ENCODE assay signal across 7 mouse cellular contexts in genomic region chr9:57644442-57644943, GRCm38 (mm10). TPM values are rescaled to one million over a fixed set of nuclear protein-coding genes. Genes with fewer than 3 reads are reported as not detected.
DNase-seq lines count a peak whose midpoint lies in the region; ATAC-seq and TF ChIP-seq lines count a peak whose summit lies in the region.

No protein-coding gene starts in this region.

- peak in 1 of 2 experiments; percentile 9 for DNase-seq in spleen, adult 2 months (ENCODE audit: low read depth in 1 of 2, low spot score in 2 of 2)
- DNase-seq in spleen, postnatal 14 days (ENCODE audit: low spot score in 2 of 2) = no peak
- DNase-seq in embryo, embryonic 10 days (ENCODE audit: low spot score) = peak; percentile 51
- DNase-seq in midbrain, embryonic 14.5 days = peak; percentile 63
- no peak for DNase-seq in frontal cortex, postnatal 36 days (ENCODE audit: low spot score in 2 of 2)
- no peak for DNase-seq in right cerebral cortex, postnatal 14 days

- H3K36me3 ChIP-seq in spleen, adult 2 months (ENCODE audit: control insufficient read depth, insufficient read depth, low read length) = peaks cover 5% of the 10 kb centered on the region; the same call in 1 of the 2 replicates
- no peaks in the 10 kb centered on the region for H3K36me3 ChIP-seq in hindbrain, embryonic 15.5 days
- 0 out of 2 replicates have a peak, but pooled peaks cover 5% of the 10 kb centered on the region for H3K36me3 ChIP-seq in midbrain, embryonic 14.5 days (ENCODE audit: control insufficient read depth, insufficient read depth, low read length)

- H3K4me2 ChIP-seq in hindbrain, embryonic 15.5 days = peak overlapping the region; percentile 97
- H3K4me2 ChIP-seq in midbrain, embryonic 14.5 days (ENCODE audit: low read length) = peak overlapping the region; percentile 98

- peak overlapping the region; percentile 100 for H3K27ac ChIP-seq in spleen, adult 2 months (ENCODE audit: insufficient read depth, low read length)
- H3K27ac ChIP-seq in hindbrain, embryonic 15.5 days (replicated peaks) = peak overlapping the region; percentile 97
- peak overlapping the region; percentile 96 for H3K27ac ChIP-seq in midbrain, embryonic 14.5 days (replicated peaks; ENCODE audit: low read depth, low read length)

- no peaks in the 10 kb centered on the region for H3K27me3 ChIP-seq in spleen, adult 2 months (ENCODE audit: control insufficient read depth, insufficient read depth, low read length)
- H3K27me3 ChIP-seq in hindbrain, embryonic 15.5 days = no peaks in the 10 kb centered on the region
- no peaks in the 10 kb centered on the region for H3K27me3 ChIP-seq in midbrain, embryonic 14.5 days (ENCODE audit: control insufficient read depth, insufficient read depth, low read length)

- no peak for TF ChIP-seq POLR2A in spleen, adult 2 months (IDR thresholded peaks at IDR 0.05; ENCODE audit: low read depth, low read length)

- H3K4me1 ChIP-seq in spleen, adult 2 months (ENCODE audit: control insufficient read depth, insufficient read depth, insufficient read length) = peaks cover 49% of the 10 kb centered on the region; the same call in 1 of the 2 replicates
- H3K4me1 ChIP-seq in hindbrain, embryonic 15.5 days (replicated peaks) = peaks cover 55% of the 10 kb centered on the region
- H3K4me1 ChIP-seq in midbrain, embryonic 14.5 days (ENCODE audit: control insufficient read depth, insufficient read depth, low read length) = peaks cover 46% of the 10 kb centered on the region

- ATAC-seq in hindbrain, embryonic 15.5 days (ENCODE audit: low FRiP score, low read depth) = peak; percentile 12; the same call in 1 of the 2 replicates
- 0 out of 2 replicates have a peak, but pooled peaks have one; percentile 49 for ATAC-seq in midbrain, embryonic 14.5 days (ENCODE audit: low FRiP score, low TSS enrichment)

- no peak for TF ChIP-seq CTCF in spleen, adult 2 months (IDR thresholded peaks at IDR 0.05; ENCODE audit: extremely low read depth, insufficient read depth, insufficient read length, insufficient replicate concordance)

- H3K9ac ChIP-seq in hindbrain, embryonic 15.5 days = peak overlapping the region; percentile 99
- peak overlapping the region; percentile 98 for H3K9ac ChIP-seq in midbrain, embryonic 14.5 days (replicated peaks; ENCODE audit: low read length)

- under 1% methylated on average over 18 of the region's 18 CpGs for WGBS in spleen, adult 2 months
- 0% methylated on average over 18 of the region's 18 CpGs for WGBS in hindbrain, embryonic 15.5 days
- 0% methylated on average over 18 of the region's 18 CpGs for WGBS in midbrain, embryonic 14.5 days

- peak overlapping the region; percentile 96 for H3K4me3 ChIP-seq in spleen, adult 2 months (ENCODE audit: extremely low read depth, insufficient read depth, insufficient read length)
- peak overlapping the region; percentile 95 for H3K4me3 ChIP-seq in hindbrain, embryonic 15.5 days
- H3K4me3 ChIP-seq in midbrain, embryonic 14.5 days (replicated peaks; ENCODE audit: low read depth, low read length) = peak overlapping the region; percentile 98

- no peaks in the 10 kb centered on the region for H3K9me3 ChIP-seq in hindbrain, embryonic 15.5 days
- H3K9me3 ChIP-seq in midbrain, embryonic 14.5 days (ENCODE audit: control insufficient read depth, low read length) = no peaks in the 10 kb centered on the region

RNA-seq across cellular contexts. Expression of gene Csk, which starts 8.9 kb away (rescaled TPM):
- 233 and 265 TPM in 2 replicates for polyA plus RNA-seq in spleen, adult 2 months (2012; rRNA removed)
- 36.6 and 44.5 TPM in 2 replicates for polyA plus RNA-seq in hindbrain, embryonic 15.5 days (2015; fragmentation: Nextera tagmentation; extraction: Ambion mirVana)
- 40.0 and 41.9 TPM in 2 replicates for polyA plus RNA-seq in midbrain, embryonic 14.5 days (2014; fragmentation: Nextera tagmentation; extraction: Ambion mirVana)

RNA-seq across cellular contexts. Expression of gene Lman1l, which starts 23.9 kb away (rescaled TPM):
- polyA plus RNA-seq in spleen, adult 2 months (2012; rRNA removed) = 0.09 and 0.16 TPM in 2 replicates
- polyA plus RNA-seq in hindbrain, embryonic 15.5 days (2015; fragmentation: Nextera tagmentation; extraction: Ambion mirVana) = not detected in 2 replicates
- polyA plus RNA-seq in midbrain, embryonic 14.5 days (2014; fragmentation: Nextera tagmentation; extraction: Ambion mirVana) = not detected in 2 replicates

RNA-seq across cellular contexts. Expression of gene Cplx3, which starts 38.4 kb away (rescaled TPM):
- not detected in 2 replicates for polyA plus RNA-seq in spleen, adult 2 months (2012; rRNA removed)
- polyA plus RNA-seq in hindbrain, embryonic 15.5 days (2015; fragmentation: Nextera tagmentation; extraction: Ambion mirVana) = 0.19 and 1.3 TPM in 2 replicates
- 0.74 and 0.96 TPM in 2 replicates for polyA plus RNA-seq in midbrain, embryonic 14.5 days (2014; fragmentation: Nextera tagmentation; extraction: Ambion mirVana)

RNA-seq across cellular contexts. Expression of gene Cyp1a2, which starts 39.0 kb away (rescaled TPM):
- not detected in 2 replicates for polyA plus RNA-seq in spleen, adult 2 months (2012; rRNA removed)
- polyA plus RNA-seq in hindbrain, embryonic 15.5 days (2015; fragmentation: Nextera tagmentation; extraction: Ambion mirVana) = not detected in 2 replicates
- polyA plus RNA-seq in midbrain, embryonic 14.5 days (2014; fragmentation: Nextera tagmentation; extraction: Ambion mirVana) = not detected in 2 replicates

RNA-seq across cellular contexts. Expression of gene Cyp1a1, which starts 43.2 kb away (rescaled TPM):
- polyA plus RNA-seq in spleen, adult 2 months (2012; rRNA removed) = 0.13 and 0.15 TPM in 2 replicates
- 0.05 and 0.19 TPM in 2 replicates for polyA plus RNA-seq in hindbrain, embryonic 15.5 days (2015; fragmentation: Nextera tagmentation; extraction: Ambion mirVana)
- polyA plus RNA-seq in midbrain, embryonic 14.5 days (2014; fragmentation: Nextera tagmentation; extraction: Ambion mirVana) = 0.08 TPM in 1 of 2 replicates, not detected in the other

Comparison
In these comparisons a context has a peak if more than half of its experiments do, and no peak if none do; other contexts are left out.
1. DNase-seq: peak in embryo, embryonic 10 days (single experiment) and midbrain, embryonic 14.5 days (single experiment); none in spleen, postnatal 14 days (0 of 2), frontal cortex, postnatal 36 days (0 of 2) and right cerebral cortex, postnatal 14 days (single experiment).
2. Peak in every context shown above with its lines, with median percentiles within 50 percentile points of each other: H3K27ac ChIP-seq and H3K4me3 ChIP-seq.